Mouse (Mus musculus) c-Kit-positive CD71-positive TER-119-negative erythroid progenitor cells, embryonic 14.5 days (primary cell): ENCODE data around the gene Tmcc2.
A peak's percentile ranks its signal among the peaks of the same experiment; 100 is the strongest.

Experiments used
- DNase-seq: peaks from one replicate; pipeline ENCODE4 v3.0.0-alpha.2; 2013; ENCODE audit warnings: low read depth

Tmcc2 gene

DNA sequence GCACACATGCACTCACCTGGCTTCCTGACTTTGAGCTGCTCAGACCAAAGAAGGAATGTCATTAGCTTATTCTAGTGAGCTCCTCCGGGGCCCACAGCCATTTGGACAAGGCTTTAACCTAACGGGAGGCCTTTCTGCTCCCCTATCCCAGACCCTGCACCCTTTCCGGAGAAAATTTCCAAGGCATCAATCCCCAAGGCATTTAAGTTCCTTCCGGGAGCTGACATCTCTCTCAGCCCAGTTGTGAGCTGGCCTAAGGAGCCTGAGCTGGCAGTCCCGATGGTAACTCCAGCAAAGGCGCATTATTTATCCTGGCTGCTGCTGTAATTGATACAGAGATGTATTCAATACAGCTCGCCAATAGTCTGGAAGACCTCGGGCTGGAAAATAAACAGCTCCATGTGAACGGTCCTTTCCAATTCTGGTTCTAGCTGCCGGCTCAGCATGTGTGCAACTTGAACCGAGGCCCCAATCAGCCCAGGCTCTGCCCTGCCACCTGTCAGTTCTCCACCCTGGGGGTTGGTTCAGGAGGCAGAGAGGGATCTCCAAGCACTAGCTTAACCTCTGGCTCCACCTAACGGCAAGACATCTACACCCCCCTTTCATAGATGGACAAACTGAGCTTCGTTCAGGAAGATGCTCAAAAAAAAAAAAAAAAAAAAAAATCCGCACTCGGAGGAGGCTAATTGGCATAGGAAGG, 1.0 kb downstream of the Tmcc2 start:
- peak; percentile 89 for DNase-seq

DNA sequence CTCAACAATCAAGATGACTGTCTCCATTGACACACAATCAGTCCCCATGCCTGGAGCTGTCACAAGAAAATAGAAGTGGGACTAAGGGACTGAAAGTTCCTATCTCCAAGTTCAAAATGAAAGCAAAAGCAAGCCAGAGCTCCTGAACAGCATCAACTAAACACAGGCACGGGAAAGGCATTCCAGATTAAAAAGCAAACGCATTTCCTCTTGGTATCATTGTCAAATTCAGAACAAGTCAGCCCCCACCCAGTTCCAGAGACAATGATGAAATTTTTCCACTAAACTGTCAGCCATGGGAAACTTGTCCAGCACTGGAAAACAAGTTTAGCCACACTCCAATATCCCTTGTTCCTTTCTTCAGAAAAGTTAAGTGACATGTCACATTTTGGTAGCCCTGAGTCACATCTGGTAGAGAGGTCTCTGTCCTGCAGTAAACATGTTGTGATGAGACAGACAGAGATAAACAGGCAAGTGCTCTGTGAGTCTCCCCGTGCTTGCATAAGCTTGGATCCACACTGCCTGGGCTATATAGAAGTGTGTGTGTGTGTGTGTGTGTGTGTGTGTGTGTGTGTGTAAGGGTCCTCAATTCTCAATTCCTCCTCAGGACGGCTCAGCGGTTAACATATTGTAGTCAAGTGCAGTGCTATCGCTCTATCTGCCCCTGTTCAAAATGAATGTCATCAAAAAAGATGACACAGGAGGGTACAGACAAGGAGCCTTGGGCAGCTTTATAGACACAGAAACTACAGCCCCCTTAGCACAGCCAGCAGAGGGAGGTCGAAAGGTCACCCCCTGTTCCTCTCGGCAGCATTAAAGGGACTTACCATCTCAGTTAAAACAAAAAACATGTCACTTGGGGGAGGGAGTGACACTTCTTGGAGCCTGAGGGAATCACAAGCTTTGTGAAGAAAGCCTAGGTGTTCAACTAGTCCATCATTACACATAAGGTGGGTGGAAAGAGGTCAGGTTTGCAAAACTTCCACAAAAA, 2.0 kb downstream of the Tmcc2 start:
- DNase-seq: no peak

DNA sequence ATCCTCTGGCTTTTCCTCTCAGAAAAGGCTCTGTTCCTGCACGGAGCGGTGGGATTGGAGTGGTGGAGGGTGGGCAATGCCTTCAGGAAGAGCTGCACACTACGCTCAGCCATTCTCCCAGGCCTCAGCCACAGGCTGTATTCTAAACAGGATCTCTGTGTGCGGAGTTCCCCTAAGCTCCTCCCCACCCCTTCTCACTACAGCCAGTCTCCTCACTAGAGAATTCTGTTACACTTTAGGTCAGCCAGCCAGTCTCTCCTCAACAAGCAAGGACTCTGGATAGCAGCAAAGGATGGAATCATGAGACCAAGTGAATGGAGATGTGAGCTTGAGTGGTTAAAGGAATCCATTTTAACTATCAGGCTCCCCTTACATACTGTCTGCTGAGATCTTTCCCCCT, 3.1 kb downstream of the Tmcc2 start:
- DNase-seq: no peak

DNA sequence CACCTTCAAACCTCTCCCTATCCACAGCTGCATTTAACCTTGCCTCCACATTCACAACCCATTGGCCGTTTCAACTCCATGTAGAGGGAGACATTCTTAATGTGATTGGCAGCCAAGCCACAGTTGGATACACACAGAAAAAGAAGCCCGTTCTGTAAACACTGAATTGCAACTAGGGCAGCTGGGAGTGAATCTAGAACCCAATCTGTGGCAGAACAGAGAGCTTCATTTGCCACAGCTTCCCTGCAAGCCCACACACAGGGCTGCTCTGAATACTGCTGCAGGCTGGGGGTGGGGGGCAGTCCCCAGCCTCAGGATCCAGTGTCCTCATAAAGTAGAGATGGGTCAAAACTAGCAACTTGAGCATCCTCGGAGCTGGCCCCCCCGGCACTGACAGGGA, 4.8 kb downstream of the Tmcc2 start:
- DNase-seq: no peak

DNA sequence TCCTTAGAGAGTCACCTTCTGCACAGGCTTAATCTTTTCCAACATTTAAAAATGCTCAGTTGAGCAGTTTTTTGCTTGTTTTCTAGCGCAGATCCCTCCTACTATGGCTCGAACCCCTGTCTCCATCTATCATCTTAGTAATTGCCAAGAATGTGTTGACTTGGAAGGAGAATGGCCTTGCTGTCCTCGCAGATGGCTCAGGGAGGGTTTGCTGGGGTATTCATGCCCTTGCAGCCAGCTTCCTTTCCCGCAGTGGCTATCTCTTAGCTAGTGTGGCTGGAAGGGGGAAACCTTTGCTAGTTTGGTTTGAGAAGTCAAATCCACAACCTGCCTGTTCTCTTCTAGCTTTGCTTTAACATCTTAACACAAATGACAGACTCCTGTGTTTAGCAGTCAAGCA, 5.4 kb downstream of the Tmcc2 start:
- no peak for DNase-seq

DNA sequence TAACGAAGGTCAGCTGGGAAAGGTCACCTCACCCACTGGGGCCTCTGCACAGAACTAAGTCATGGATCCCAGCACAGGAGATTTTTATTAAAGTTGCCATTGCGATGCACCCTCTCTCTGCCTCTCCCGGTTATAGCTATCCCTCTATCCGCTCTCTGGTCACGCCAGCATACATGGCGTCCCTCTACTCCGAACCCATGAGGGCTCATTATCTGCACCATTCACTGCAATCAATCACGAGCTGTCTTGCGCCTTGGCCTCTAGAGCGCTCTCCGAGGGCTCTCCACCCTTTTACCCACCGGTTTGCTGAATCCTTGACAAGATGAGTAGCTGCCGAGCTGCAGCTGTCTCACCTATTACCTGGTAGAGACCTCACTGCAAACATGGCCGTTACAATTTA, 5.8 kb downstream of the Tmcc2 start:
- no peak for DNase-seq

DNA sequence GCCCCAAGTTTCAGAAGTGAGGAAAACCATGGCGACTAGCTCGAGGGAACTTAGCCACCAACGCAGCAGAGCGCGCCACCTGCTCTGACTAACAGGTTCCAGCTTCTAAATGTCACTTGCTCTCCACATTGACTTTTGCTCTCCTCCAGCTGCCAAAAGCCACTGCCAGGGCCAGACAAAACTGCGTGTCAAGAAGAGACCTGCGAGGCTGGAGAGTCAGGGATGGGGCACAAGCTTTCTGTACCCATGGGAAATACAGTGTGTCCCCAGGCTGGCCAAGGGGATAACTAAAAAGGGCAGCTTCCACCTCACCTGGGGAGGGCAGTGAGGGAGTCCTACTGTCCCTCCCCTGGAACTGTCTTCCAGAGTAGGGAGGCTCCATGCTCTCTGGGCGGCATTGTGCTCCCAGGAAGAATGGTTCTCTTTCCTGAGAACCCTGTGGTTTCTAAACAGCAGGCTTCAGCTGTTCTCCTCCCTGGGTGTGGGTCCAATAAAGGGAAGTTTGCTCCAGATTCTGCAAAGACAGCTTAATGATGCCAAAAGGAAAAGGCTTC, 7.0 kb downstream of the Tmcc2 start:
- DNase-seq: no peak

DNA sequence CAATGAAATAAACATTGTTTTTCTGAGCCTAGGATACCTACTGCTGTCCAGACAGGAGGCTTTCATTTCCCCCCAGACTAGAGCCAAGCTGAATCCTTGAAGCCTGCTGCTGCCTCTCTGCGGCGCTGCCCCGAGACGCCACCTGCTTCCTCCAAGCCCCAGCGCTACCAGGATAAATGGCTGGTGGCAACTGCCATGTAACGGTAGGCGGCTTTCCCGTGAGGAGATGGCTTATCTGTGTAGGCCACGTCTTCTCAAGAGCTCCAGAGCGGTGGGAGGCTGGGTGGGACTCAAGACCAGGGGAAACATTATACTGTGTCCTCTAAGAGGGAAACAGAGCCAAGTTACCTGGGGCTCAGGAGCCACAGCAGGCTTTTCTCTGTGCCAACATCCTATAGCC, 9.2 kb downstream of the Tmcc2 start:
- DNase-seq: no peak

DNA sequence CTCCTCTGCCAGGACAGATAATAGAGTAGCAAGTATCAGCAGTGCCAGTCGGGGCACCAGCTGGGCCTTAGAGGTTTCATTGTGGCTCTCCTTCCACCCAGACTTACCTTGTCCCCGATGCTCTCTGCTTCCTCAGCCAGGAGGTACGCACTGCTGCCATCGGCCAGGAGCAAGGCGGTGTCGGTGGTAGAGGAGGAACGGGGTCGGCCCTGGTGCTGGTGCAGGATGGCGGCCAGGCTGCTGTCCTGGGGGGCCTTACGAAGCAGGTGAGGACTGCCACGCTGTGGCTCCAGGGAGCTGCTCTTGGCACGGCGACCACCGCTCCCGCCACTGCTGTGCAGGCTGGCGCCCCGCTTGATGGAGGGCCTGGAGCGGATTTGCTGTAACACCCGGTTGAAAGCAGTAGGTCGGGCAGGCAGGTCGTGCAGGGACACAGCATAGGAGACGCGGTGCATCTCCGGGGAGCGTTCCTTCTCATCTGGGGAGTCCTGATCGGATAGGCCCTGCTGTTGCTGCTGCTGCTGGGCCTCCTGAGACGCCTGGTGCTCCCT, 10.5 kb downstream of the Tmcc2 start:
- DNase-seq: no peak

DNA sequence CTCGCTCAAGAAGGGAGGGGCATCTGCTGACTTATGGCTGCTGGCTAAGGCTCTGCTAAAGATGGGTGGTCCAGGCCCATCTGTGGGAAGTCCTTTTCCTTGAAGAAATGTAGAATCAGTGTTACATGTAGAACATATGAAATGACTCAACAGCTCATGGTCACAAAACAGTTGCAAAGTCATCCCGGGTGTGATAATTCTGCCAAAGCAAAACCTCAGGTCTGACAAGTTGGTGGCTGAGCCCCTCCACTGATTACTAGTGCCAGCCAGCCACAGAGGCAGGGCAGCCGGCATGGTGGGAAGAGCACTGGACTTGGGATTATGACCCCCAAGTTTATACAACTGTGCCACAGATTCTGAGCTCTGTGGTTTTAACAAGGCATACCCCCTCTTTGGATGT, 13.3 kb downstream of the Tmcc2 start:
- DNase-seq: no peak

DNA sequence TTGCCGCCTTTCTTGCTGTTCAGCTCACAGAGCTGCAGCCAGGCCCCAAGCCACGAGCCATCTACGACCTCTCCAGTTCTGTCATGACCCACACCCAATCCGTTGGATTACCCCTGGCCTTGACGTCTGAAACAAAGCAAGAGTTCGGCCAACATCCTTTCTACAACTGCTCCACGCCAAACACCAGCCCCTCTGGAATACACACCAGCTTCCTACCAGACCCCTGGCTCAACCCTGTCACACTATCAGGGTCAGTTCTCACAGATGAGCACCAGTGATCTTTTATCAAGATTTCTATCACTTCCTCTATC, 14.1 kb downstream of the Tmcc2 start:
- DNase-seq: no peak

DNA sequence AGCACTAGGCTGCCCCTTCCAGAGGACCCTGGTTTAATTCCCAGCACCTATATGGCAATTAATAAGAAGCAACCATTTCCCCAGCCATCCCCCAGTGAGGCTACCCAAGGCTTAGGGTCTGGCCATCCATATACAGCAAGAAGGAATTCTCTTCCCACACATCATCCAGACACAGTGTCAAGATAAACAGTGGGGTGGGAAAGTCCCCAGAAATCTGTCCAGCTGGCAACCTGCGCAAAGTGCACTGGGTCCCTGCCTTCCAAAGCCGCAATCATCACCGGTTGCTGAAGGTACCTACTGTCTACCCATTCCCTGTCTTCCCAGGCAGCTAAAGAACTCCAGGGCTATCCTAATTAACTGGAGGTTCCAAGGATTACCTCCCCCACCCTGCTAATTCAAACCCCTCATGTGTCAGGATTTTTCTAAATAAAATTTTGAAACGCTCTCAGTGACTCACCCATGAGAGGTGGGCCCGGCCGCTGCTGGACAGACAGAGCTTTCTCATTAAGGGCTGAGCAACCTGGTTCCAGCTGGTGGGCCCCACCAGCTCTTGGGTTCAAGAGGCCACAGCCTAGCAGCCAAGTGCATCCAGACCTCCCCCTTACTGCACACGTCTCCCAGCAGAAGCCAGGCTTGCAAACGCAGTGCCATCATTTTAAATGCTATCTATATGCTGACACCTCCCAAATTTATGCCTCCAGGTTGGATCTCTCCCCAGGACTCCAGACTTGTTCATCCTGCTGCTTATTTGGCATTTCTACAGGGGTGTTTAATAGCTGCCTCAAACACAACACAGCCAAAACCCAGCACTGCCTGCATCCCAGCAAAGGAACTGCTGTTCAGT, 14.6 kb downstream of the Tmcc2 start:
- DNase-seq: no peak

DNA sequence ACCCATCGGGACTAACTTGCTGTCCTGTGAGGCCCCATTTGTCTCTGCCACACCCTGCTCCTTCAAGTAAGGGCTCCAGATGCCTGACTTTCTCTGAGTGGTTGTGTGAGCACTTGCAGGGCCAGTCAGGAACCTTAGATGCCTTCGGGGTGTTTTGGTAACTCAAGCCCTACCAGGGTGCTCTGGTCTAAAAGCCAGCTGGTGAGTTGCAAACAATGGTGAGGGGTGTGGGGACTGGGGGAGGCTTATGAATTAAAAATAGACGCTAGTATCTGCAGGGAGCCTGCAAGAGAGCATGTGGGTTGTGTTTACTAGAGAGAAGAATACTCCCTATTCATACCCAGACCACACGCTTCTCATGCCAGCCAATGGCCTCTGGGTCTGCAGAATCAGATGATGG, 15.8 kb downstream of the Tmcc2 start:
- no peak for DNase-seq

DNA sequence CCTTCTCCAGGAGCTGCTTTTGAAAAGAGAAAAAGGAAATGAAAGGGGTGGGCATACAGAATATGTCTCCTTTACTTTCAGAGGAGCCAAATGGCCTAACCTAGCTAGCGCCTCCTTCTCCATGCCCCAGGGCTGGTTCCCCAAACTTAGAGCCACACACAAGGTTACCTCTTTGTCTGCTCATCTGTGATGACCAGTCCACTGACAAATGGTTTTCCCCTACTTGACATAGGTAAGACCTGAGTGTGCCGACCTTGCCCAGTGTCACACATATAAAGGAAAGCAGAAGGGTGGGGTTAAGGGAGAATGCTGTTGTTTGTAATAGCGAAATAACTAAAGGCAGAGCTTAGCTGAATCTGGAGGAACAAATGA, 16.2 kb downstream of the Tmcc2 start:
- no peak for DNase-seq

DNA sequence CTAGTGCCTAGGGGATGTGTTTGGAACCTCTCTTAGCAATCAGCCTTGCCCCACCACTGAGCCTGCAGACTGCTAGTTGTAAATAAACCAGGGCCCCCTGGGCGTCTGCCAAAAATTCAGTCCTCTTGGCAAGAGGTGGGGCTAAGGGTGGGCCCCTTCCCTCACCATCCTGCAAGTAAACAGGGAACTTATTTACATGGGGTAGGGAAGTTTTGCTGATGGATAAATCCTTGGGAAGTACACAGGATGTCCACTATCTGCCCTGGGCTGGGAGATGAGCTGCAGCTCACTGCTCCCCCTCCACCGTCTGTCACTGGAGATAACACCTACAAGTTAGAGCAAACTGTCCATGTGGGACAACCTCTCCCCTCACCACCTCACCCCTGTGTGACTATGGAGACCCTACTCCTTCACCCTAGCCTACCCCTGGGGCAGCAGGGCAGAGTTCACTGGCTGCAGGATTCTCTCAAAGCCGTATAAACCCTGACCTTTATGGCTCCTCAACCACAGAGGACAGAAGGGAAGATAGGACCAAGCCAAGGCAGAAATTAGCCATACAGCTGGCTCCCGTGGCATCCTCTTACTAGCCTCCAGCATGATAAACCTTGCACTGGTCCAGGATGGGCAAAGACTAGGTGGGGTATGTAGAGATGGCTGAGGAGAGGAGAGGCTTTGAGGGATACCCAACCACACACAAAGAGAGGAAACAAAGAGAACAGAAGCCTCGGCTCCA, 16.8 kb downstream of the Tmcc2 start:
- no peak for DNase-seq

DNA sequence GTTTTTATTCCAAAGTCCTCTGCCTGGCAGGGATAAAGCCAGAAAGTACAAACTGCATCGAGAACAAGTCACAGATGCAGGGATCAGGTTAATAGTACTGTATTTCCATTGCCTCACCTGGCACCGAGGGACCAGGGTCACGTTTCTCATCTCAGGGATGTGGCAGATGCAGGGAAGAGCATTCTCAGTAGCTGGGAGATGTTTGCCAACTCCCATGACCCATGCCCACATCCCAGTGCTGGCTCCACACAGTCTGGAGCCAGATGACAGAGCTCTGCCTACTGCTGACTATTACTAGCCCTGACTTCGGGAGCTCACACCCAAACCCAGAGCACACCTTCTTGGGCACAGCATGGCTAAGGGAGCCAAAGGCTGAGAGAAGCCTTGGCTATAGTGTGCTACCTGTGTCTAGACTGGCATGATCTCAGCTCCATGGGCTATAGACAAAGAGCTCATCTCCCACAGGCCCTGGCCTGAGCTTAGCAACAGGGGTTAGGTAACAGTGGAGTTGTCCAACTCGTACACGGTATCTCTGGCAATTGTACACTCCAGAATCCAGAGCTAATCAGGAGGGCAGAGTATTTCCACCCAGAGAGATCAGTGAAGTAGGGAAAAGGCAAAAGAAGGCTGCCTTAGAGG, 18.1 kb downstream of the Tmcc2 start:
- DNase-seq: no peak

DNA sequence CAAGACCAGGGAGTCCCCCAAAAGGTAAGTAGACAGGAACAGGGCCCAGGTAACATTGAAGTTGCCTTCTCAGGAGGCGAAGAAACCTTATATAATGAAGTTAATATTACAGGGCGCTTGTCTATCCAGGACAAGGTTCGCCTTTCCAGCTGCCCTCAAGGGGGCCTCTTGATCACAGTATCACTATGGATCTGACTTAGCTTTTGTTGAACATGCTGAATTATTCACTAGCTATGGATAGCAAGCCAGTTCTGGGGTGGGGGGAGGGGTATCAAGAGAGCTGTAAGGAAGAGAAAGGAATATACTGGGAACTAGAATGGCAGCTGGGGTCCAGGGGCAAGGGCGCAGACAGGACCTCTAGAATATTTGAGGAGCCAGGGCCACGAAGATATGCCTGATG, 18.7 kb downstream of the Tmcc2 start:
- DNase-seq: no peak

DNA sequence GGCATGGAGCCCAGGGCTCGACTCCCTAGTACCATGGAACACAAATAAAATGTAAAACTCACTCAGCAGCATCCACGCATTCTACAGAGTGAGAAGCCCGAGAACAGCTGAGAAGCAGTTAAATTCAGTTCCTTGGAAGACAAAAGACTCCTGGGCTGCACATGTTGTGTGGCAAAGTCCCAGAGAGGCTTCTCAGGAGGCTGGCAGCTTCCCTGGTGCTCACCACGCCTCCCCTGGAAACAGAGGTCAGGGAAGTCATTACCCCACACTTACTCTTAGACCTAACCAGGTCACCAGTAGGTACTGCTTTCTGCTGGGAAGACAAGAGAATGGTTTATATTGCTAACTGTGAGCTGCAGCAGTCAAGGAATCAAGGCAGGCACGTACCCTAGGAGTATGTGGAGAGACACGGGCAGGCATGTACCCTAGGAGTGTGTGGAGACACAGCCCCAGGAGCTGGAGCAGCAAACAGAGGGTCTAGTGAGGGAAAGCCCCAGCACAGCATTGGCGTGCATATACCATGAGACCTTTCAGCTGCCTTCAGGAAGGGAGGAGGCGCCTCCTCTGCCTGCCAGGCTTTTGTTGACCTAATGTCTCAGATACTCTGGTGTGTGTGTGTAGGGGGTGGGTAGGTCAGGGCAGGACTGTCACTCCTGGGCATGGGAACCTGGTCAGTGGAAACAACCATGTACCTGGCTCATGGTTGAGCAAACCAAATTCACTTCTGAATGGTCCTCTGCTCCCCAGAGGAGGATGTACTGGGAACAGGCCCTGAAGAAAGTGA, 19.6 kb downstream of the Tmcc2 start:
- DNase-seq: no peak

DNA sequence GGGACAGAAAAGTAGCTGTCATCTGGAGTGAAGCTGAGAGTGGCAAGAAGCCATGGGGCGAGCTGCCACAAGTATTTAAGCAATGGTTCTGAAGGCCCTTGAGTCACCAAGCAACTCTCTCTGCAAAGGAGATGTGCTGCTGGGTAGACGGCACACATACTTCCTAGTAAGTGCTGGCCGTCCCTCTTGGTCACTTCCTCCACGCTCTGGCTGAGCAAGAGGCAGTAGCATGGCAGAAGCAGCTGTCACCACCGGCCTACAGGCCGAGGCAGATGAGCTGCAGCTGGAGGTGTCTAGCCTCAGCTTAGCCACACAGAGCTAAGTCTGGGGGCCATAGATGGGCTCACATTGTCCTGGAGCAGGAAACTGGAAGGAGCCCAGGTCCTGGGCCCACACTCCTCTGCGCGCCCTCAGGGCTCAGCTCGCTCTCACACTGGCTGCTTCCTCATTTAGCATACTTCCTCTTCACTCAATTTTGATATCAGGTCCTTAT, 20.4 kb downstream of the Tmcc2 start:
- DNase-seq: no peak
